Mouse (Mus musculus) 3T3-L1 (cell line): ENCODE measurements around the gene Stx8.

ENCODE experiments used
- DNase-seq: peaks from one replicate; pipeline ENCODE4 v3.0.0-alpha.2; 2015; ENCODE audit warnings: low read depth, low spot score

Stx8 gene

DNA sequence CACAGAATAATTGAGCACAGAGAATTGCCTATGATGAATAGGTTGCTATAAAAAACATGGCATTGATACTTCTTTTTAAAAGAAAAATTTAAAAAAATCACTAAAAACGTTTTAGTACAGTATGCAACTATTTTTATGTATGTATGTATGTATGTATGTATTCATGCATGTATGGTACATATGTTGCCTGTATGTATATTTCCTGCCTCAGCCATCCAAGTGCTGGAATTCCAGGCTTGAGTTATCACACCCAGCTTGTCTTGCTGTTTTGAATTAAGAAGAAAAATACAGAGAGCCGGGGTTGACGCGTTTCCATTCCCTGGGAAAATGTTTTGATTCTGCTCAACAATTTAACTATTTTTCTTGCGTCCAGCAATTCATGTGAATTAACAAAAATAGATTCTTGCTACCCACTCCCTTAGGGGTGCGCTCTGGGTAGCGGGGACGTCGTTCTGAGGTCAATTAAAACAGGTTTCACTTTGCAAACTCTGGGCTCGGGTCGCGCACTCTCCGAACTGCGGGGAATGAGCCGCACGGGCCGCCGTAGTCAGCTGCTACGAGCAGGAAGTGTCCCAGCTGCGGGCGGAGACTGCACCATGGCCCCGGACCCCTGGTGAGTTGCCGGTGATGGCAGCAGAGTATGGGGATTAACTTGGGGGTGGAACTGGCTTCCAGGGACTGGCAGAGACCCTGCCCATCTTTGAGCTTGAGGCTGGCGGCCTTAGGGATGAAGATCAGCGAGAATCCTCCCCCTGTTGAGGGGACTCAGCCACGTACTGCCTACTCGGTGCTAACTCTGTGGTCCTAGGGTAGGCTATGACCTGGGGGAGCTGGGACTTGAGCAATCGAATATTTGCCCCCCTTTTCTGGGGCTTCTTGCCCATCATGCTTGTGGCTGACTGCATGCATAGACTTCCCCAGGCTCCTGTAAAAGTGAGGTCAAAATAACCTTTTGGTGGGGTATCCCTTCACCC is at the start of gene Stx8:
Gene Stx8 (plus strand): TSS at position 289 of the 974 bp plus-strand sequence.
- DNase-seq, result peak; percentile 79

GRCm38 (mm10) chr11:67917126-67917525 is 48.9 kb upstream of the Stx8 start:
- no peak for DNase-seq

DNA sequence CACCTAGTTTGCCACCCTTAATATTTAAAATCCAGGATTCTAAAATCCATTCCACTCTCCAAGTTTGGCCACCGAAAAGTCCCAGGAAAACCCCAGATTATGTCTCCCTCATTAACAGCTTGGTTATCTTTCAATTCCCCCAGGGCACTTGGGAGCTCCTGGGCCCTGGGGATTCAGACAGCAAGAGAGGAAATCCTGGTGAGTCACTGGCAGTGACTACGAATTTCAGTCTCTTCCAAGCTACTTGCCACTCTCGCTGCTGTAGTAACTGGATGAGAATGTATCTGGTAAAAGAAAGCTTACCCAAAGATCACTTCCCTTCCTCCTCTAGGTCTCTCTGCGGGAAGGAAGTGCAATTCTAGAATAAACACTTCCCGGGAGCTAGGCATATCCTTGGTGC is 46.4 kb upstream of the Stx8 start:
- peak; percentile 75 for DNase-seq

- peak; percentile 58 for DNase-seq
Observed at GRCm38 (mm10) chr11:67920226-67920960, 45.6 kb upstream of the Stx8 start.

- no peak for DNase-seq
Observed at GRCm38 (mm10) chr11:67921091-67921826, 44.7 kb upstream of the Stx8 start.

DNA sequence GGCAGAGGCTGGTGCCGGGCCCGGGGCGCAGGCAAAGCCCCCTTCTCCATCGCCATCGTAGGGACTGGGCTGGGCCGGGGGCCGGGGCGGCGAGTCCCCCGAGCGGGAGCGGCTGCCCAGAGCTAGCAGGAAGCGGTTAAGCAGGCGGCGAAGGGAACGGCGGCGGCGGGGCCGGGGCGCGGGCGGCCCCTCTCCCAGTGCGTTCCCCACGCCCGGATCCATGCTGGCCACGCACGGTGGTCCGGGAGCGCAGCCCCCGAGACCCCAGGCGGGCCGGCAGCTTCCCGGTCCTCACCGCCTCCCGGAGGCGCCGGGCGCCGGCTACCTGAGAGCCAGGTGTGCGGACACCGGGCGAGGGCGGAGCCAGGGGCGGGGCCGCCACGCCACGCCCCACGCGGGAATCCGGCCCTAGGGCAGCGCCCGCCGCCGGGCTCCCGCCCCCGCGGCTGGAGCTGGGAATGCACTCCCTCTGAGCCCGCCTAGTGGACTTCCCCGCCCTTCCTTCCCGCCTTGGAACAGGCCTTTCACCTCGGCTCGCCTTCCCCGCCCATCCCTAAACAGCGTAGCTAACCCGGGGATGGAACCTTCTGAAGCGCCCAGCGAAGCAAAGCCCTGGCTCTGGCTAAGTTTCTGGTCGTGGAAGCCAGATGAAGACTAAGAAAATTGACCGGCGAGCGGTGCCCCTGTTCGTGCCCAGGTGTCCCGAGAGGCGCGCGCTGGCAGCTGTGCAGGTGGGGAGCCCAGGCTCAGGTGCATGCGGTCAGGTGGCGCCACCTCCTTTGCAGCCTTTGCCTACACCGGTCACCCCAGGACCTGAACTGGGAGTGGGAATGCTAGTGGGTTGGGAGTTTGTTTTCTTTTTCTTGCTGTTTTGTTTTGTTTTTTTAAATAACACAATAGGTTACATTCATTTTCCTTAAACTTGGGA is 43.9 kb upstream of the Stx8 start, which contains the start of gene Usp43:
Gene Usp43 (minus strand): TSS at position 327 of the 928 bp plus-strand sequence.
- no peak for DNase-seq

DNA sequence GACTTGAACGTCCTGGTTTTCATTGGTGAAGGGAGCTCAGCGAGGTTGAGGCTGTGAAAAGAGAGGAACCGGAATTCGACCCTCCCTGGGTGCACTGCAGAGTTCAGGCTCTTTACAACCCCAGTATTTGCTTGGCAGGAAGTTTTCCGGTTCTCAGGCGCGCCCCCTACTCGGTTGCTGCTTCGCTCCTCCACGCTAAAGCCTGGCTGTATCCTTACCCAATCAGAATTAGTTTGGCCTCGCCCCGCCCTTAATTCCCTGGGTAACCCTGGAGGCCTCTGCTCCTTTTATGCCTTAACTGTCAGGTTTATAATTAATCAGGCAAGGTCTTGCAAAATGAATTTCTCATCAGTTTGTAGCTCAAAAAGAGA is 43.3 kb upstream of the Stx8 start:
- no peak for DNase-seq

GRCm38 (mm10) chr11:67923720-67924119 is 42.3 kb upstream of the Stx8 start:
- no peak for DNase-seq

GRCm38 (mm10) chr11:67925000-67925399 is 41.0 kb upstream of the Stx8 start:
- no peak for DNase-seq

- no peak for DNase-seq
Observed at GRCm38 (mm10) chr11:67926348-67927055, 39.5 kb upstream of the Stx8 start.

DNA sequence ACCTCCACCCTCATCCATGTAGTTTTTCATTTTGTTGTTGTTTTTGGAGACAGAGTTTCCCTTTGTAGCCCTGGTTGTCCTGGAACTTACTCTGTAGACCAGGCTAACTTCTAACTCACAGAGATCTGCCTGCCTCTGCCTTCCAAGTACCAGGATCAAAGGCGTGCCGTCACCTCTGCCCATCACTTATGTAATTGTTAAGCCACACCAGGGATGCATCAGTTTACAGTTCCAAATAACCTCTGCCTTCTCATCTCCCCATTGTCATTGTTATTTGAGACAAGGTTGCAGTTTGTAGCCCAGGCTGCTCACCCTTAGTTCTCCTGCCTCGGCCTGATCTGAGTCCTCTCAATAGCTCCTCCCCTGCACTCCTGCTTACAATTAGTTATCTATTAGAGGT is 33.8 kb upstream of the Stx8 start:
- DNase-seq, result no peak

DNA sequence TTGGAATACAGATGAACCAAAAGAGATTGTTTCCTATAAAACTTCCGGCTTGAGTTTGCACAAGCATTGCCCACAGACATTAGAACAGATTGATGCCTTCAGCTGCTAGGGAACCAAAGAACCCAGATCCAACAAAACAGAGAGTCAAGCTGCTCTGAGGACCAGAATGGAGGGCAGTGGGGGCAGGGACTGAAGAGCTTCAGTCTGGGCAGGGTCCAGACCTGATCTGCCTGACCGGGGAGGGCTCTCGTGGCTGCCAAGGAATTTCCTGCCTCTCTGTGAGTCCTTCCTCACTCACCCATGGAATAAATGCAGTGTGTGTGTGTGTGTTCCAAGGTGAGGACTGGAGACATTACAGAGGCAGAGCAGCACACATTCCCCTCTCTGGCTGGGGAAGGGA is 17.8 kb upstream of the Stx8 start:
- DNase-seq, result no peak

- no peak for DNase-seq
Observed at GRCm38 (mm10) chr11:67949475-67949874, 16.5 kb upstream of the Stx8 start.

- DNase-seq, result no peak
Observed at GRCm38 (mm10) chr11:67953604-67954003, 12.4 kb upstream of the Stx8 start.

DNA sequence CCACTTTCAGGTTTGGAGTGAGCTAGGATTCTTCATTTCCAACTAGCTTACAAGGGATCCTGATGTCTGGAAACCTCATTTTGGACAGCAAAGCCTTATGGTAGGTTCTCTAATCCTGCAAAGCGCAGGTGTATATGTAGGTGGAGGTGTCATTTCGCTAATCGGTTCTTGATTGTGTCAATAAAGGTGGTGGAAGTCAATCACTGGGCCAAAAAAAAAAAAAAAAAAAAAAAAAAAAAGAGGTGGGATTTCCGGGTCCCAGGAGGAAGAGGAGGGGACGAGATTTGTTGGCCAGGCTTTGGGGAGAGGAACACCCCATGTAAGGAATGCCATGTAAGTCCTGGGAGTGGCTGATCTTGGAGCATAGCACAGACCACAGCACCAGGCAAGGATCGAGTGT is 11.6 kb upstream of the Stx8 start:
- no peak for DNase-seq

DNA sequence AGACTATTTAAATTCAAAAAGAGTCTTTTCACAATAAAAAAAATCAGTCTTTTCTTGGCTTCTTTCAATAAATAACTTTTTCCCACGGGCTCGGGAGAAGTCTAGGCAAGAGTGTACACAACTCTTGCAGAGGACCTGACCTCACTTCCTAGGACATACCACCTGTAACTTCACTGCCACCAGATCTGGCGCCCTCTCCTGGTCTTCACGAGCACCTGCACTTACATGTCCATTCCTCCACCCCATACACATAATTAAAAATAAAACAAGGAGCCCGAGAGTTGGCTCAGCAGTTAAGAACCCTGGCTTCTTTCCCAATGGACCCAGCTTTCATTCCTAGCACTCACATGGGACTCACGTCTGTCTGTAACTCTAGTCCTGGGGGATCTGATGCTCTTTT is 1.9 kb upstream of the Stx8 start:
- DNase-seq, result no peak

GRCm38 (mm10) chr11:67965242-67965883 is 630 bp upstream of the Stx8 start, which contains the start of gene Cfap52:
Gene Cfap52 (minus strand): TSS chr11:67965651.
- DNase-seq, result peak; percentile 79

- DNase-seq, result no peak
Observed at GRCm38 (mm10) chr11:67967831-67968230, 1.8 kb downstream of the Stx8 start.

DNA sequence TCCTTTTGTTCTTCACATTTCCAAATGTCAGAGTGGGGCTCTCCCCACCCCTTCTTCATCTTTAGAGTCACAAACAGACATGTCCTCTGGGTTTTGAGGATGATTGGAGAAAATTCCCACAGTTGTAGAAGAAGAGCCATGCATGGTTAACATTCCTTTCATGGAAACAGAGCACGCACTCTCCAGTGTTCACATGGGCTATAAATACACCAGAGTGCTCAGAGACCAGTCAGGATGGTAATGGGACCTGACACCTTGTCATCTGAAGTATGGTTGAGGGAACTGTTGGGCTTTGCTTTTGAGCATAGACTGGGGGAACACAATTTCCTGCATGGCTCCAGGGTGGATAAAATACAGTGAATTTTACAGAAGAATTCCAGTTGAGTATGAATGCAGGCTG is 6.6 kb downstream of the Stx8 start:
- DNase-seq, result no peak

GRCm38 (mm10) chr11:67973225-67973624 is 7.2 kb downstream of the Stx8 start:
- no peak for DNase-seq
